Mouse (Mus musculus) gastrocnemius, postnatal 10 days (tissue): ENCODE measurements around the gene Tet2. TPM values are rescaled to one million over a fixed set of nuclear protein-coding genes. Genes with fewer than 3 reads are reported as not detected.
"Not testable (repeated sequence)": the region's sequence is repeated elsewhere in the genome, so short reads cannot be mapped to it uniquely, and the experiment has no call there.

Experiments
- DNase-seq: peaks from one replicate; pipeline ENCODE4 v3.0.0; 2021; ENCODE audit warnings: mixed read lengths
- long read RNA-seq, 2 experiments: library from polyadenylated mRNA; stranded (forward); transcript quantifications; one replicate each; pipeline ENCODE4 v2.0.0; 2021
- total RNA-seq, 2 experiments: library from RNA; stranded (reverse); gene quantifications; 2 replicates each; pipeline ENCODE4 v1.2.3; 2021

Gene Tet2
- total RNA-seq = 10 to 100 TPM; 44.6 to 67.4 TPM
- long read RNA-seq, experiment 1, full-length matches to known transcripts = 1 of 15 reads
- long read RNA-seq, experiment 1, partial matches to known transcripts = 3 of 15 reads
- long read RNA-seq, experiment 1, other reads (novel, unspliced or antisense) = 11 of 15 reads
- long read RNA-seq, experiment 2, full-length matches to known transcripts = 4 of 10 reads
- long read RNA-seq, experiment 2, partial matches to known transcripts = 0 of 10 reads
- long read RNA-seq, experiment 2, other reads (novel, unspliced or antisense) = 6 of 10 reads

DNA sequence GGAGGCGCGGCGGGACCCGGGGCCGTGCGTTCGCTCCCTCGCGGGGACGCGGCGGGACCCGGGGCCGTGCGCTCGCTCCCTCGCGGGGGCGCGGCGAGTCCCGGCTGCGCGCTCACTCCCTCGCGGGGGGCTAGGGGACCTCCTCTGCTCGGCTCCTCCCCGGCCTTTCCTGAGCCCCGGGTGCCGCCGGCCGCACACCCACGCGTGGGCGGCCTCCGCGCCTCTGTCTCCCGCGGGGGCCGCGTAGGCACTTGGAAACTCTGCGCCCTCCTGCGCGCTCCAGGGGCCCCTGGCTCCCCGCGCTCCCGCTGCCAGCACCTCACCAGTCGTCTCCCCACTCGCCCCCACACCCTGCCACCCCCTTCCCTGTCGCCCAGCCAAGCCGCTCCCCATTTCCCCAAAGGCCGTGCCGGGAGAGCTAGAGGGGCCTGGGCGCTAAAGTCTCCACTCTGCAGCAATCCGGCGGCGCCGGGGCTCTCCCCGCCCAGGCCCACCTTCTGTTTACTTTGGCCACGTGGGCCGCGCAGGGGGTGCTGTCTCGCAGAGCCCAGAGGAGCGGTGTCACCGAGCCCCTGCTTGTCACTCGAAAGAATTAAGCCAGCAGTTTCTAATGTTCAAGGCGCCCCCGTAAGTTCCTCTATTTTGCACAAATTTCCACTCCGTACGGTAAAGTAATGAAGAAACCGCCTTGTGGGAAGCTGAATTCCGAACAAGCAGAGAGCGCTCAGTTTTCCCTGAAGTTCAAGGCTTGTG is at the start of gene Tet2:
TSS of gene Tet2 (minus strand) at position 589 of the 753 bp plus-strand sequence.
- DNase-seq = peak; percentile 73

DNA sequence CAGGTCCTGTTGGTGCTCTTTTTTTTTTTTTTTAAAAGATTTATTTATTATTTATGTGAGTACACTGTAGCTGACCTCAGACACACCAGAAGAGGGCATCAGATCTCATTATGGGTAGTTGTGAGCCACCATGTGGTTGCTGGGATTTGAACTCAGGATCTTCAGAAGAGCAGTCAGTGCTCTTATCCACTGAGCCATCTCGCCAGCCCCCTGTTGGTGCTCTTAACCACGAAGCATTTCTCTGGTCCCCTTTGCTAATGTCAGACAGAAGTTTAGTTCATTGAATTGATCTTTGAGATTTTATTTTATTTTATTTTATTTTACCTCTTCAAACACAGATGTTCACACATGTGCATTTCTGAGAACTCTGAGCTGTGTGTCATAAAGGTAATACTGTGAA is 48.1 kb upstream of the Tet2 start:
- DNase-seq = not testable (repeated sequence)

GRCm38 (mm10) chr3:133590506-133591152 is 45.7 kb upstream of the Tet2 start:
- DNase-seq = no peak

- DNase-seq = no peak
These were observed 40.1 kb upstream of the Tet2 start for GRCm38 (mm10) chr3:133585010-133585409.

- no peak for DNase-seq
These were observed 38.6 kb upstream of the Tet2 start for GRCm38 (mm10) chr3:133583411-133584025.

GRCm38 (mm10) chr3:133582969-133583368 is 38.0 kb upstream of the Tet2 start:
- no peak for DNase-seq

- no peak for DNase-seq
These were observed 37.2 kb upstream of the Tet2 start for GRCm38 (mm10) chr3:133582096-133582495.

DNA sequence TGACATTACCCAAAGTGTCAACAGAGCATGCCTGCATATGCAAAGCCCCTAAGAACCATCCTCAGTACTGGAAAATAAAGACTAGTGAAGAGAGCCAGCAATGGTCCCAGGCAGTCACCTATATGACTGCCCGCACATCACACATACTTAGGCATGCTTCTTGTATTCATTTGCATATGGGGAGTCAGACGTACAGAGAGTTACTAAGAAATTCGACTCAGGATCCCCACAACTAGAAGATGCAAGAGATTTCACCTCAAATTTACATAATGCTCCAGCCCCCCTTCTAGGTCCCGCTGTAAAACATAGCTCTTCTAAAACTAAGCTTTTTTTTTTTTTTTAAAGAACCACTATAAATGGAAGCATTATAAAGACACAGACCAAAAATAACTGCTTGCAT is 36.6 kb upstream of the Tet2 start:
- DNase-seq = no peak

GRCm38 (mm10) chr3:133579671-133580070 is 34.7 kb upstream of the Tet2 start:
- no peak for DNase-seq

DNA sequence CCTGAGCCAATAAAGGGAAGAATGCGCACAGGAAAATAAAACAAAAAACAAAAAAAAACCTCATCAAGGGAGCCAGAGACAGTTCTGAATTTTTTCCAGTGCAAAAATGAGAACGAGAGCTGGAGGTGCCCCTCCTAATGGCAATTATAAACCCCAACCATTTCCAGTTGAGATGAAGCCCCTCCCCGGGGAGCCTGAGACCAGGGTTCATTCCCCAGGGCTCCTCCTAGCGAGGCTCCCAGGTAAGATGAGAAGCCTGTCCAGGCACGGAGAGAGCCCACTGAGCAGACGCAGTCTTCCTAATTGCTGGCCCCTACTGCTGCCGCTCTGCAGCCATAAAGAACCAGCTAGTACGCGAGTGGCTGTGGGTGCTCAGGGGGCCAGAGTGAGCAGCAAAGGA is 34.2 kb upstream of the Tet2 start:
- no peak for DNase-seq

- no peak for DNase-seq
These were observed 30.0 kb upstream of the Tet2 start for GRCm38 (mm10) chr3:133574969-133575368.

DNA sequence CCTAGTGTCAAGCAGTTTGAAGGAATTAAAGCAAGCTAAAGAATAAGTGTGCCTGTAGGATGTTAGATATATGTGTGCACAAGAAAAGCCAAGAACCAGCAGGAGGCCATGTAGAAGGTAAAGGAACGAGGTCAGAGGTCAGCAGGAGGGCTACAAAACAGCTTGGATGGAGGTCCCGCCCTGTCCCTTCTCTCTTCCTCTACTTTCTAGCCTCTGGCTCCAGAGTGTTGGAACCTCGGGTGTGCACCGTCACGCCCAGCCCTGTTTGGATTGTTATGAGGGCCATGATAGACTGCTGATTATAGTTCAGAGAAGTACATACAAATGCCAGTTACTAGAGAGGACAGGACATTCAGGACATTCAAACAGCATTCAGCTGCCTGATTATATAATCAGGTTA is 27.0 kb upstream of the Tet2 start:
- DNase-seq = no peak

GRCm38 (mm10) chr3:133563503-133564205 is 18.7 kb upstream of the Tet2 start:
- DNase-seq = no peak

DNA sequence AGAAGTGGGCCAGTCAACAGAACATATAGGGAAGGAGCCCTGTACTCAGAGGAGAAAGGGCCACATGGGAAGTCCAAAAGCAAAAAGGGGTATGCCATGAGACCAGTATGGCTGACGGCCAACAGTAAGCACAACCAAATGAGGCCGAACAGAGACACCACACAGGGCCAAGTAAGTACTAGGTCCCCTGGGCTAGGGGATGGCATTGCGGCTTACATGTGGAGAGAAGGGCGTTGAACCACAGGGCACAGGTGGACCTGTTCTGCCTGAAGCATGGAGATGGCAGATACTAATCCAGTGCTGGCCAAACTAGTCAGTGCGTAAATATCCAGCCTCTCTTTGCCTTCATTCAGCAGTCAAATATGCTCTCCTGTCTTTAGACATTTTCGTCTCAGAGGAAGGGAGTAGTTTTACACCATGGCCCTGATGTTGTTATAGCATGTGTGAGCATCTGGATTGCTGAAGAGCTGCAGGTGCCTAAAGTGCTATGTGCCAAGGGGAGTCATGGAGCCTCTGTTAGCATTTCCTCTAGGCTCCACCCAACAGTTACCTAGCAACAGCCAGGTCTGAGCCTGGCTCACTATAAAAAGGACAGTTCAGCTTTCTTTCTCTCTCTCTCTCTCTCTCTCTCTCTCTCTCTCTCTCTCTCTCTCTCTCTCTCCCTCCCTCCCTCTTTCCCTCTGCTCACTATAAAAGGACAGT is 14.6 kb upstream of the Tet2 start:
- no peak for DNase-seq

- no peak for DNase-seq
These were observed 12.7 kb upstream of the Tet2 start for GRCm38 (mm10) chr3:133557602-133558001.

DNA sequence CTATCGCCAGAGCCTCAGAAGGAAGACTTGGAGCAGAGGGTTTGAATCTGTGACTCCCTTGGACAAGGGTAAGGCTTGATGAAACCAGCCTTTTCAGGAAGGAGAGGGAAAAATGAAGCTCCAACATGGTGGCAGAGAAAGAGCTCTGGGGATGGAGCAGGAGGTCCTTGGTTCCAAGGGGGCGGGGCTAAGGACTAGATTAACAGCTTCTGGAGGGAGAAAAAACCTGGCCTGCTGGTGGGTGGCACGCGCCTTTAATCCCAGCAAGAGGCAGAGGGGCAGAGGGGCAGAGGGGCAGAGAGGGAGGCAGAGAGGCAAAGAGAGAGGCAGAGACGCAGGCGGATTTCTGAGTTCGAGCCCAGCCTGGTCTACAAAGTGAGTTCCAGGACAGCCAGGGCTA is 12.2 kb upstream of the Tet2 start:
- DNase-seq = no peak

DNA sequence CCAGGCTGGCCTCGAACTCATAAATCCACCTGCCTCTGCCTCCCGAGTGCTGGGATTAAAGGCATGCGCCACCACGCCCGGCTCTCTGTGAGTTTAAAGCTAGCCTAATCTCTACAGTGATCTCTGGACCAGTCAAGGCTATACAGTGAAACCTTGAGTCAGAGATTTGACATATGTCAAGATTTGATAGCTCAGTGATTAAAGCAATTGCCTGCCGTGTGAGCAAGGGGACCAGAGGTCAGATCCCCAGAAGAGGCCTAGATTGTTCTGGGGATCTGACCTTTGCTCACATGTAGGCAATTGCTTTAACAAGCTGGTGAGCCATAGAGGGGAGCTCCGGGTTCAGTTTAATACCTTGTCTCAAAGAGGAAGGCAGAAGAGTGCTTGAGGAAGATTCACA is 10.4 kb upstream of the Tet2 start:
- DNase-seq = no peak

- DNase-seq = no peak
These were observed 9.7 kb upstream of the Tet2 start for GRCm38 (mm10) chr3:133554552-133555067.

DNA sequence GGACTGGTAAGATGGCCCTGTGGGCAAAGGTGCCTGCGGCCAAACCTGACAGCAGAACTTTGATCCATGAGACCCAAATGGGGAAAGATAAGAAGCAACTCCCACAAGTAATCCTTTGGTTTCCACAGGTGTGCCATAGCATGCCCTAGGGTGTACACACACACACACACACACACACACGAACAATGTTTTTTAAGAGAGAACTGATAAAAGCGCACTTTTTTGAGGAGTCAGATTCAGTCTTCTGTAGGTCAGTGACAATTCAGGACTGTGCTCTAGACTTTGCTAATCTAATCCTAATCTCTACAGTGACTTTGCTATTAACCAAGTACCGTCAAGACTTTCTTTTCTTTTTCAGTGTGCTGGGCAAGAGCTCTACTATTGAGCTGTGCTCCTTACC is 9.2 kb upstream of the Tet2 start:
- no peak for DNase-seq

DNA sequence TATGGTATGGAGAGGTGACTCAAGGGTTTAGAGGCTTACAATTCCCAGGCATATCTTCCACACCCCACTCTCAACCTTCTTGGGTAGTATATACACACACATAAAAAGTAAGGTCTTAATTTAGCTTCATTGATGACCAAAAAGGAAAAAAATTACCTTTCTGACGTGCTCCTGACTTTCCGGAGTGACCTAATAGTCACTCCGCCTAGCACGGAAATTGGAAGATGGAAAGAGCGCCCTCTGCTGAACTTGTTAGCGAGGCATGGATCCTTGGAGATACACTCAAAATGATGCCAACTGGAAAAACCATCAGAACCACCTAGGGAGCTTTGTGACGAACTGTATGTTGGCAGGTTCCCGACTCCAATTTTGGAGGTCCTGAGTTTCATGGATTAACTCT is 7.0 kb upstream of the Tet2 start:
- no peak for DNase-seq

DNA sequence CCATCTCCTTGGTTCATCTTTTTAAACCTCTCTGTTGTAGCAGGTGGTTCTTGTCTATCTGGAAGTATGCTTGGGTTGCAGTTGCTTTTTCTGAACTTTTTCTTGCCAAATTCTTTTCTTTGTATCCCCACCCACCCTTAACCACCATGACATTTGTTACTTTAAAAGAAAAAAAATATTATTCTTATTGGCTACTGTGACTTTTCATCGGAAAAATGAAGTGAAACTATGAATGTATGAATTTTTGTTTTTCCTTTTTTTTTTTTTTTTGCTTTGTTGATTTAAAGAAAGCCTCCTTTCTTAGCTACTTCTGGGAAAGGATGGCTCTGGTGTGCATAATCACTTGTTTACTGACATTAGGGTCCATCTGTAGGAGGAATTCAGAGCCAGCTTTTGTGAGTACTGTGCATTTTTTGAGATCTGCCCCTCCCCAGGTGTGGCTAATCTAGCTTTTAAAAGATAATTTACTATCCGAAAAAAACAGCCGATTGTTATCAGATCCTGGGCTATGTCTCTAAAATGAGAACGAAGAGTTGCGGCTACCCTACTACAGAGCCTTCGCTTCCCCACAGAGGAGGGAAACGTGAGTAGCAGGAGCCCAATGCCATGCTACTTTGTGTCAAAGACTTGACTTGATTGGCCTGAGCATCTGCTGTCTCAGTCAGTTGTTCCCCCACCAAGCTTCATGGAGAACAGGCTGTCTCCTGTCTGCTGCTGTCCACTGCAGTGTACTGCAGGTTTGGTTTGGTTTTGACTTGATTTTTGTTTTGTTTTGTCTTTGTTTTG is 4.6 kb upstream of the Tet2 start:
- no peak for DNase-seq
